Mouse (Mus musculus) embryonic facial prominence, embryonic 14.5 days (tissue): ENCODE data around the gene L3mbtl4. TPM values are rescaled to one million over a fixed set of nuclear protein-coding genes. Genes with fewer than 3 reads are reported as not detected.

Source experiments
- ATAC-seq: fragments of 200-750 bp; cut with Nextera tagmentation; 2 replicates; pipeline ENCODE4 v1.8.0; 2017; ENCODE audit warnings: low read depth, moderate number of reproducible peaks, moderate TSS enrichment
- DNase-seq: peaks from one replicate; pipeline ENCODE4 v3.0.0-alpha.2; 2015; ENCODE audit warnings: low spot score
- H3K27ac ChIP-seq: fragments of 300-500 bp; sonication (generic); replicated peaks from 2 replicates; pipeline ENCODE4 v1.5.1; 2014; ENCODE audit warnings: low read depth, mild to moderate bottlenecking, low read length, moderate library complexity
- H3K27me3 ChIP-seq: fragments of 300-500 bp; sonication (generic); replicated peaks from 2 replicates; pipeline ENCODE4 v1.6.1; 2014; ENCODE audit warnings: low read length; ENCODE audit not compliant: control insufficient read depth, insufficient read depth
- H3K36me3 ChIP-seq: fragments of 300-500 bp; sonication (generic); 2 replicates; pipeline ENCODE4 v1.6.1; 2014; ENCODE audit warnings: low read length, mixed read lengths; ENCODE audit not compliant: control insufficient read depth, insufficient read depth
- H3K4me1 ChIP-seq: fragments of 300-500 bp; sonication (generic); 2 replicates; pipeline ENCODE4 v1.6.1; 2014; ENCODE audit warnings: antibody characterized with exemption, low read length; ENCODE audit not compliant: control insufficient read depth, insufficient read depth
- H3K4me2 ChIP-seq: fragments of 300-500 bp; sonication (generic); 2 replicates; pipeline ENCODE4 v1.6.1; 2014; ENCODE audit warnings: low read depth, mild to moderate bottlenecking, low read length, moderate library complexity, mixed read lengths
- H3K4me3 ChIP-seq: fragments of 300-500 bp; sonication (generic); 2 replicates; pipeline ENCODE4 v1.5.1; 2014; ENCODE audit warnings: low read depth, mild to moderate bottlenecking, low read length
- H3K9ac ChIP-seq: fragments of 300-500 bp; sonication (generic); 2 replicates; pipeline ENCODE4 v1.6.1; 2014; ENCODE audit warnings: low read depth, mild to moderate bottlenecking, low read length, moderate library complexity, mixed read lengths
- H3K9me3 ChIP-seq: fragments of 300-500 bp; sonication (generic); 2 replicates; pipeline ENCODE4 v1.6.1; 2016; ENCODE audit warnings: low read length; ENCODE audit not compliant: control insufficient read depth
- WGBS: fragments of 180-500 bp; shearing (Covaris S2); extraction: QIAGEN DNeasy Blood & Tissue Kit; methylation state at CpG from one replicate; pipeline ENCODE4 v1.1.7; 2014; 5-methylcytosine and 5-hydroxymethylcytosine counted together
- polyA plus RNA-seq: library from polyadenylated mRNA; unstranded; fragments of >200 nt; fragmentation: Nextera tagmentation; extraction: Ambion mirVana; gene quantifications from 2 replicates; pipeline ENCODE4 v1.2.1, GENCODE M21; 2014

L3mbtl4 gene
- polyA plus RNA-seq, 1 experiment from 2014 or later = 0.22 TPM

DNA sequence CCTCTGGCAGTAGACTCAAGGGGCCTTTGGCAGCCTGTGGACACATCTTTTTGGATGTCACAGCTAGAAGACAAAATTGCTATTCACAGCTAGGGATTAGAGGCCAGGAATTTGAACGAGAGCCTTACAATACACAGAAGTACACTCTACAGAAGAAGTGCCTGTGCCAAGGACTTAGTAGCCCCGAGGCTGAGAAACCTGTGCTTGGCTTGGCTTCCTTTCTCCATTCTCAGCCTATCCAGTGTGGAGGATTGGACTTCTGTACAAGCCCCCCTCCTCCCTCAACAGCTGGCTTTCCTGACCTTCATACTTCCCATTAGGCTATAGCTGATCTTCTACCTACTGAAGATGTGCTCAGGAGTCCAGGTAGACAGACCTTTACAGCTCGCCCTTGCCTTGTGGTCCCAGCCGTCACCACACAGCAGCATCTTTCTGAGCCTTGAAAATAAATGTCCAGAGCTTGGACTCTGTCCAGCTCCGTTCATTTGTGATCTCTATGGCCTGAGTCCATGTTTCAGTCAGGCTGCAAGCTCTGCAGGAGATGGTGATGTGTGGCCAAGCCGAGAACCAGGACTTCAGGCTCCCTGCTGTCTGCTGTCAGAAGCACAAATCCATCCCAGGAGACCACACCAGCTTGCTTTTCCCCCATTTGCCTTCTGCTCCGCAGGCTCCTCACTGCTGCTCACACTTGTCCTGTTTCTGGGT, 497.6 kb downstream of the L3mbtl4 start:
- no peaks in the 10 kb centered on the region for H3K9me3 ChIP-seq
- no peak overlapping the region for H3K4me2 ChIP-seq
- WGBS = 60% methylated on average over 7 of the region's 7 CpGs
- no peak overlapping the region for H3K27ac ChIP-seq
- no peaks in the 10 kb centered on the region for H3K4me1 ChIP-seq
- no peak overlapping the region for H3K4me3 ChIP-seq
- no peaks in the 10 kb centered on the region for H3K27me3 ChIP-seq
- DNase-seq (no peak), ATAC-seq (no peak)
- no peaks in the 10 kb centered on the region for H3K36me3 ChIP-seq
- H3K9ac ChIP-seq = no peak overlapping the region

DNA sequence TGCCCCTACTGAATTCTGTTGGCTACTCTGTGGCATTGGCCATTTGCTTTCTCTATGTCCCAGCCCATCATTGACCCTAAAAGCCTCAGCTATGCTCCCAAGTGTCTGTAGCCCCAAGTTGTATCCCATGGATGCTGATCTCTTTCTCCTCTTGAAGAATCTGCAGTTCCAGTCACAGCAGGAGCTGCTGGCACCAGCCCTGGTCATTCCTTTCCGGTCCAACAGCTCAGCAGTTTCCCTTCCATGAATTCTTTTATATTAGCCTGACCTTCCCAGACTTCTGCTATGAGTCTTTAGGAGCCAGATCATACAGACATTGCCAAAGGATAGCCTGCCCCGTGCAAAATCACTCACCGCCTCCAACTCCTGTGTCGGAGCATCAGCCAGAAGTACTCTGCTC, 520.1 kb downstream of the L3mbtl4 start:
- WGBS = 87% methylated on average over 4 of the region's 4 CpGs
- H3K4me3 ChIP-seq = no peak overlapping the region
- no peak overlapping the region for H3K9ac ChIP-seq
- ATAC-seq = no peak
- no peaks in the 10 kb centered on the region for H3K4me1 ChIP-seq
- H3K4me2 ChIP-seq = no peak overlapping the region
- no peaks in the 10 kb centered on the region for H3K36me3 ChIP-seq
- H3K27ac ChIP-seq = no peak overlapping the region
- no peaks in the 10 kb centered on the region for H3K27me3 ChIP-seq
- no peaks in the 10 kb centered on the region for H3K9me3 ChIP-seq
- DNase-seq = no peak

DNA sequence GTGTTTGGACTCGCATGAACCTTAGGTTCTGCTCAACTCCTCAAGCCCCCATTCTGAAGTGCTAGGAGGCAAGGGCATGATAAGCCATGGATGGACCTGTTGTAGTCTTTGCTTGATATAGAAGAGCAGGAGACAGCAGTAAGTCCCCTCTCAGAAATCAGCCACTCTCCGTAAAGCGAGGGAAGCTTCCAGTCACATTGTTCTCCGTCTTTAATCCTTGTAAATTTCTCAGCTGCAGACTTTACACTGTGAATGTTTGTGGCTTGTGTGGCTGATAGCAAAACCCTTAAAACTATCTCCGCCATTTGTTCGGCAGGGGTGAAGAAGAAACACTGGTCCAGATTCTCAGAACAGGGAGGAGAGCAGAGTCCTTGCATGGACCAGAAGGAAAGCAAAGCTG, 552.7 kb downstream of the L3mbtl4 start, which contains the start of gene Tmem200c:
Gene Tmem200c, plus strand, starts transcription at position 301 of the 400 bp plus-strand sequence.
- Histone ChIP-seq H3K9me3 (no peaks in the 10 kb centered on the region), H3K27ac (no peak within 1 kb of the TSS), H3K4me1 (no peaks in the 10 kb centered on the region), H3K9ac (no peak within 1 kb of the TSS), H3K4me3 (no peak within 1 kb of the TSS), H3K4me2 (no peak within 1 kb of the TSS), H3K27me3 (no peaks in the 10 kb centered on the region), H3K36me3 (no peaks in the 10 kb centered on the region)
- 70% methylated on average over 6 of the region's 6 CpGs for WGBS
- DNase-seq (no peak), ATAC-seq (no peak)
